Mouse (Mus musculus): Measurements from ENCODE around the gene Olfr1354.
"Not testable (repeated sequence)": the region's sequence is repeated elsewhere in the genome, so short reads cannot be mapped to it uniquely, and the experiment has no call there.

Olfr1354 gene

GRCm38 (mm10) chr10:78912871-78913270 is at the start of gene Olfr1354:
Gene Olfr1354, plus strand, starts transcription at chr10:78913171.
- not testable (repeated sequence) for DNase-seq (ENCODE audit: low read depth, low spot score)

- DNase-seq (ENCODE audit: low read depth, low spot score): no peak
Observed at GRCm38 (mm10) chr10:78875240-78875639, 37.7 kb upstream of the Olfr1354 start, which contains the start of gene Olfr1355. Gene Olfr1355, plus strand, starts transcription at chr10:78875540.

GRCm38 (mm10) chr10:78950336-78950735 is 37.4 kb downstream of the Olfr1354 start, which contains the start of gene Olfr8:
Gene Olfr8, plus strand, starts transcription at chr10:78950636.
- DNase-seq (ENCODE audit: low read depth, low spot score): not testable (repeated sequence)

GRCm38 (mm10) chr10:78963009-78963408 is 50.0 kb downstream of the Olfr1354 start, which contains the start of gene Olfr1353:
Gene Olfr1353, plus strand, starts transcription at chr10:78963309.
- not testable (repeated sequence) for DNase-seq (ENCODE audit: low read depth, low spot score)

All from telencephalon, adult 2 months (tissue).